ENCODE assay signal across 25 mouse cellular contexts in the genomic region with DNA sequence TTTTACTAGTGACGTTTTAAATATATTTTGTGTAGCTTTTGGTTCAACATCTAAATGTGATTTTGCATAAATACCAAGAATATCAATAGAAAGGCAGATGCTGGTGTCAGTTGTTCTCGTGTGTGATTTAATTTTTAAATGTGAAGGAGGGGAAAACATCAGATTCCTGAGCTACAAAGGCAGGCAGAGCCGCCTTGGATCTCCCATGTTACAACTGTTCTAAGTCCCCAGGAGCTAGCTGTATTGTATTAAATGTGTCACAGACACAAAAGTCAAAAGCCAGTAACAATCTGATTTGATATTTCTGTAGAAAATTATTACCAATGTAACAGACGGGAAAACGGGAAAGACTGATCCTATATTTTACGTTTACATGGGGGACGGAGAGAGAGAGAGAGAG. TPM values are rescaled to one million over a fixed set of nuclear protein-coding genes. Genes with fewer than 3 reads are reported as not detected.
"Had no signal": no experiment of that assay in that cellular context is flagged by ENCODE, and none has a peak within 500 bp of the region (broad histone marks: within the 10 kb centered on the region; RNA-seq: fewer than 3 reads in every experiment).

No protein-coding gene starts in this region.

- ATAC-seq: midbrain, embryonic 16.5 days had no signal

- DNase-seq: kidney, adult 2 months; kidney, postnatal 25 days; liver, embryonic 13.5 days; lung, adult 2 months; lung, postnatal 14 days; lung, postnatal 4 days; thymus, postnatal 25 days had no signal

- H3K9ac ChIP-seq: liver, embryonic 13.5 days; midbrain, embryonic 12.5 days had no signal

- H3K27ac ChIP-seq: kidney, postnatal 0 days; liver, embryonic 13.5 days; midbrain, embryonic 12.5 days; stomach, postnatal 0 days had no signal

- H3K36me3 ChIP-seq: liver, embryonic 13.5 days; midbrain, embryonic 12.5 days; neural tube, embryonic 13.5 days had no signal

- H3K9me3 ChIP-seq: liver, embryonic 13.5 days; midbrain, embryonic 12.5 days; neural tube, embryonic 13.5 days had no signal

- H3K4me1 ChIP-seq: liver, embryonic 13.5 days had no signal

- H3K27me3 ChIP-seq: neural tube, embryonic 13.5 days had no signal

- H3K4me2 ChIP-seq: liver, embryonic 13.5 days; midbrain, embryonic 12.5 days had no signal

- H3K4me3 ChIP-seq: liver, embryonic 13.5 days; midbrain, embryonic 12.5 days; myocyte; neural tube, embryonic 13.5 days had no signal

RNA-seq across cellular contexts. Expression of a gene that starts 1.8 kb away (rescaled TPM):
- total RNA-seq: liver, adult 2 months; megakaryocyte progenitor cell, adult 5-6 weeks; megakaryocyte-erythroid progenitor cell, adult 5-6 weeks; monocyte, adult 5-6 weeks; neutrophil, adult 5-6 weeks had no signal
- polyA plus RNA-seq: kidney, adult 2 months; kidney, embryonic 14.5 days; kidney, postnatal 0 days; large intestine, adult 2 months; limb, embryonic 11.5 days; liver, adult 2 months; liver, embryonic 16.5 days; lung, adult 2 months; lung, embryonic 16.5 days; myocyte; stomach, embryonic 14.5 days; thymus, postnatal 0 days had no signal
